Mouse (Mus musculus) erythroblast, adult 5-6 weeks (primary cell): ENCODE measurements around the gene Parva. TPM values are rescaled to one million over a fixed set of nuclear protein-coding genes. Genes with fewer than 3 reads are reported as not detected.

ENCODE experiments used
- ATAC-seq: replicated peaks from 2 replicates; pipeline ENCODE4 v1.8.0; 2016; ENCODE audit warnings: moderate number of reproducible peaks, mild to moderate bottlenecking, moderate TSS enrichment, inconsistent platforms; ENCODE audit not compliant: poor library complexity, low FRiP score, severe bottlenecking
- total RNA-seq, 2 experiments: library from RNA; stranded (forward) in 1 of 2; stranded (reverse) in 1 of 2; fragments of 150-400 nt in 1 of 2; fragments of 200-764, 138-1000 nt in 1 of 2; gene quantifications; 2 replicates each; pipeline versions ENCODE4 v1.2.3 to v1.2.4; 2015 to 2017; ENCODE audit warnings: low replicate concordance in 2 of 2

The Parva gene
- total RNA-seq, 2 experiments from 2014 or later = not detected

GRCm38 (mm10) chr7:112582882-112583405 is 155.6 kb downstream of the Parva start:
- no peak for ATAC-seq

- ATAC-seq = no peak
Measured at GRCm38 (mm10) chr7:112587449-112587848, 160.1 kb downstream of the Parva start.

- ATAC-seq = no peak
Measured at GRCm38 (mm10) chr7:112589530-112589929, 162.2 kb downstream of the Parva start.

- no peak for ATAC-seq
Measured at GRCm38 (mm10) chr7:112593586-112593985, 166.3 kb downstream of the Parva start.

- no peak for ATAC-seq
Measured at GRCm38 (mm10) chr7:112595226-112595850, 168.0 kb downstream of the Parva start.

- no peak for ATAC-seq
Measured at GRCm38 (mm10) chr7:112599650-112600049, 172.3 kb downstream of the Parva start.

- ATAC-seq = no peak
Measured at GRCm38 (mm10) chr7:112600163-112600562, 172.9 kb downstream of the Parva start.

- ATAC-seq = no peak
Measured at GRCm38 (mm10) chr7:112602966-112603365, 175.7 kb downstream of the Parva start.

GRCm38 (mm10) chr7:112603496-112604170 is 176.3 kb downstream of the Parva start:
- ATAC-seq = no peak

GRCm38 (mm10) chr7:112604209-112604608 is 176.9 kb downstream of the Parva start:
- ATAC-seq = no peak

GRCm38 (mm10) chr7:112614046-112614790 is 186.9 kb downstream of the Parva start:
- no peak for ATAC-seq

GRCm38 (mm10) chr7:112614791-112615668 is 187.7 kb downstream of the Parva start:
- no peak for ATAC-seq

- no peak for ATAC-seq
Measured at GRCm38 (mm10) chr7:112620322-112621179, 193.2 kb downstream of the Parva start.

- no peak for ATAC-seq
Measured at GRCm38 (mm10) chr7:112627481-112627880, 200.2 kb downstream of the Parva start.

- no peak for ATAC-seq
Measured at GRCm38 (mm10) chr7:112634505-112635213, 207.4 kb downstream of the Parva start.

GRCm38 (mm10) chr7:112635936-112636335 is 208.6 kb downstream of the Parva start:
- no peak for ATAC-seq
